9 mouse cellular contexts compared by ENCODE assay signal in genomic region chrX:86191614-86192419, GRCm38 (mm10). TPM values are rescaled to one million over a fixed set of nuclear protein-coding genes. Genes with fewer than 3 reads are reported as not detected.
A peak's percentile ranks its signal among the peaks of the same experiment; 100 is the strongest.
DNase-seq lines count a peak whose midpoint lies in the region; ATAC-seq and TF ChIP-seq lines count a peak whose summit lies in the region.
"Had no signal": no experiment of that assay in that cellular context is flagged by ENCODE, and none has a peak within 500 bp of the region (broad histone marks: within the 10 kb centered on the region; RNA-seq: fewer than 3 reads in every experiment).

TSS of gene Nr0b1 (plus strand) at chrX:86191764.

- no peaks in the 10 kb centered on the region for H3K9me3 ChIP-seq in hindbrain, embryonic 13.5 days
- H3K9me3 ChIP-seq in neural tube, embryonic 11.5 days (ENCODE audit: control insufficient read depth, low read length): no peaks in the 10 kb centered on the region

- peak within 1 kb of the TSS; percentile 81 for H3K4me2 ChIP-seq in hindbrain, embryonic 13.5 days
- peak within 1 kb of the TSS; percentile 73 for H3K4me2 ChIP-seq in neural tube, embryonic 11.5 days (ENCODE audit: low read depth)

- TF ChIP-seq CTCF in layer of hippocampus, adult 2 months (conservative IDR thresholded peaks at IDR 0.05): no peak

- no peaks in the 10 kb centered on the region for H3K36me3 ChIP-seq in hindbrain, embryonic 13.5 days
- H3K36me3 ChIP-seq in neural tube, embryonic 11.5 days (ENCODE audit: control insufficient read depth, insufficient read depth, low read length): no peaks in the 10 kb centered on the region

- H3K9ac ChIP-seq in hindbrain, embryonic 13.5 days: peak within 1 kb of the TSS; percentile 55
- no peak within 1 kb of the TSS for H3K9ac ChIP-seq in neural tube, embryonic 11.5 days (ENCODE audit: low read length)

- no peaks in the 10 kb centered on the region for H3K4me1 ChIP-seq in brown adipose tissue, adult 24 weeks (ENCODE audit: control insufficient read depth, insufficient read depth, insufficient read length, low read length)
- 0 out of 2 replicates have a peak, but pooled peaks cover 9% of the 10 kb centered on the region for H3K4me1 ChIP-seq in hindbrain, embryonic 13.5 days (replicated peaks)
- no peaks in the 10 kb centered on the region for H3K4me1 ChIP-seq in neural tube, embryonic 11.5 days (ENCODE audit: control insufficient read depth, insufficient read depth, low read length)

- peaks cover 25% of the 10 kb centered on the region for H3K27me3 ChIP-seq in hindbrain, embryonic 13.5 days
- H3K27me3 ChIP-seq in neural tube, embryonic 11.5 days (ENCODE audit: control insufficient read depth, insufficient read depth, low read length): no peaks in the 10 kb centered on the region; the same call in 1 of the 2 replicates

- no peak for DNase-seq in layer of hippocampus, adult 2 months (ENCODE audit: low spot score in 2 of 2)
- no peak for DNase-seq in layer of hippocampus, adult 18-20 months (ENCODE audit: low spot score in 2 of 2)
- DNase-seq in neural tube, embryonic 11.5 days (ENCODE audit: low spot score): peak; percentile 34
- DNase-seq in lung, postnatal 4 days: no peak
- no peak for DNase-seq in thymus, postnatal 36 days
- DNase-seq in Muller cell, postnatal 12 days (ENCODE audit: inconsistent ontology term): no peak

- whole genome bisulfite sequencing in hindbrain, embryonic 13.5 days: 21% methylated on average over 50 of the region's 53 CpGs
- 19% methylated on average over 48 of the region's 53 CpGs for WGBS in neural tube, embryonic 11.5 days

- ATAC-seq in hindbrain, embryonic 13.5 days (ENCODE audit: low FRiP score): peak; percentile 84
- peak; percentile 67 for ATAC-seq in neural tube, embryonic 11.5 days (ENCODE audit: insufficient read depth, low FRiP score, low TSS enrichment)

- H3K27ac ChIP-seq in layer of hippocampus, adult 2 months: no peak within 1 kb of the TSS
- H3K27ac ChIP-seq in brown adipose tissue, adult 24 weeks (replicated peaks; ENCODE audit: low read depth, low read length): no peak within 1 kb of the TSS
- no peak within 1 kb of the TSS for H3K27ac ChIP-seq in hindbrain, embryonic 13.5 days
- no peak within 1 kb of the TSS for H3K27ac ChIP-seq in neural tube, embryonic 11.5 days (ENCODE audit: low read depth, low read length)

- H3K4me3 ChIP-seq in layer of hippocampus, adult 2 months: peak within 1 kb of the TSS; percentile 29; the same call in 1 of the 2 replicates
- H3K4me3 ChIP-seq in brown adipose tissue, adult 24 weeks (ENCODE audit: insufficient read depth, low read depth, low read length): 0 out of 2 replicates have a peak within 1 kb of the TSS, but pooled peaks have one; percentile 6
- H3K4me3 ChIP-seq in hindbrain, embryonic 13.5 days: peak within 1 kb of the TSS; percentile 47
- H3K4me3 ChIP-seq in neural tube, embryonic 11.5 days (ENCODE audit: low read depth, low read length): peak within 1 kb of the TSS; percentile 36

RNA-seq across cellular contexts. Expression of gene Nr0b1, which starts in this region (rescaled TPM):
- not detected for total RNA-seq in layer of hippocampus, adult 2 months (2021)
- total RNA-seq in layer of hippocampus, adult 18-20 months (2021): not detected
- polyA plus RNA-seq in brown adipose tissue, adult 24 weeks (2012; ENCODE audit: insufficient read depth, insufficient read length, missing spikeins): not detected in 2 replicates
- 0.45 and 0.62 TPM in 2 replicates for polyA plus RNA-seq in hindbrain, embryonic 13.5 days (2015; fragmentation: Nextera tagmentation; extraction: Ambion mirVana)
- polyA plus RNA-seq in neural tube, embryonic 11.5 days (2014; fragmentation: Nextera tagmentation; extraction: Ambion mirVana): 0.25 and 1.0 TPM in 2 replicates
- total RNA-seq: liver, adult 2 months had no signal
- polyA plus RNA-seq: liver, adult 2 months had no signal

Comparison
In these comparisons a context has a peak if more than half of its experiments do, and no peak if none do; other contexts are left out.
1. Peak in ATAC-seq, H3K4me3 ChIP-seq, H3K9ac ChIP-seq and H3K4me2 ChIP-seq in hindbrain, embryonic 13.5 days; RNA of the gene not detected or under 1 TPM.